Mouse (Mus musculus) liver (tissue): ENCODE results near the gene Kif2c.

Experiments used
- DNase-seq: peaks from one replicate; pipeline ENCODE4 v3.0.0-alpha.2; 2020; ENCODE audit warnings: mixed read lengths

Kif2c gene

GRCm38 (mm10) chr4:117133817-117134600, 48.4 kb downstream of the Kif2c start, which contains the start of gene Plk3:
Gene Plk3, minus strand, starts transcription at chr4:117133963.
- DNase-seq: peak; percentile 98

GRCm38 (mm10) chr4:117133366-117133796, 49.1 kb downstream of the Kif2c start:
- no peak for DNase-seq

- no peak for DNase-seq
Measured at GRCm38 (mm10) chr4:117132794-117133143, 49.7 kb downstream of the Kif2c start.

GRCm38 (mm10) chr4:117131890-117132793, 50.3 kb downstream of the Kif2c start:
- DNase-seq: no peak

- no peak for DNase-seq
Measured at GRCm38 (mm10) chr4:117131198-117131597, 51.2 kb downstream of the Kif2c start.

GRCm38 (mm10) chr4:117130790-117131189, 51.6 kb downstream of the Kif2c start:
- no peak for DNase-seq

- no peak for DNase-seq
Measured at GRCm38 (mm10) chr4:117127991-117128686, 54.3 kb downstream of the Kif2c start.

- DNase-seq: no peak
Measured at GRCm38 (mm10) chr4:117126675-117127290, 55.7 kb downstream of the Kif2c start, which contains the start of gene Tctex1d4. Gene Tctex1d4, plus strand, starts transcription at chr4:117126794.

GRCm38 (mm10) chr4:117125910-117126674, 56.3 kb downstream of the Kif2c start:
- DNase-seq: peak; percentile 53

- peak; percentile 54 for DNase-seq
Measured at GRCm38 (mm10) chr4:117125348-117125909, 57.0 kb downstream of the Kif2c start, which contains the start of gene Btbd19. Gene Btbd19, minus strand, starts transcription at chr4:117125725.

GRCm38 (mm10) chr4:117124518-117125347, 57.7 kb downstream of the Kif2c start:
- DNase-seq: peak; percentile 48

- DNase-seq: no peak
Measured at GRCm38 (mm10) chr4:117124218-117124517, 58.3 kb downstream of the Kif2c start.

- DNase-seq: no peak
Measured at GRCm38 (mm10) chr4:117123546-117124217, 58.8 kb downstream of the Kif2c start.

GRCm38 (mm10) chr4:117122209-117122608, 60.2 kb downstream of the Kif2c start:
- no peak for DNase-seq

- DNase-seq: peak; percentile 92
Measured at GRCm38 (mm10) chr4:117120445-117121414, 61.7 kb downstream of the Kif2c start.

GRCm38 (mm10) chr4:117120052-117120444, 62.4 kb downstream of the Kif2c start:
- no peak for DNase-seq

GRCm38 (mm10) chr4:117119636-117120035, 62.8 kb downstream of the Kif2c start:
- DNase-seq: no peak

GRCm38 (mm10) chr4:117117931-117118330, 64.5 kb downstream of the Kif2c start:
- no peak for DNase-seq

- no peak for DNase-seq
Measured at GRCm38 (mm10) chr4:117115592-117115991, 66.8 kb downstream of the Kif2c start.
